Mouse (Mus musculus): ENCODE data around the gene Txnrd3. TPM values are rescaled to one million over a fixed set of nuclear protein-coding genes. Genes with fewer than 3 reads are reported as not detected.

Txnrd3 gene
- total RNA-seq (2023), result under 1 TPM; 0.73 to 0.87 TPM

GRCm38 (mm10) chr6:89643798-89644270, at the start of gene Txnrd3:
Gene Txnrd3, plus strand, starts transcription at chr6:89643988.

GRCm38 (mm10) chr6:89595018-89595776, 48.6 kb upstream of the Txnrd3 start, which contains the start of gene Chchd6:
Gene Chchd6, minus strand, starts transcription at chr6:89595652.

GRCm38 (mm10) chr6:89707240-89707639, 63.5 kb downstream of the Txnrd3 start, which contains the start of gene Vmn1r40:
Gene Vmn1r40, plus strand, starts transcription at chr6:89707540.

Other genes starting within 250 kb of the Txnrd3 start
- gene Chchd6, start 48.3 kb upstream of the Txnrd3 start, total RNA-seq (2023), result 1 to 10 TPM; 3.8 to 4.9 TPM
- gene Vmn1r40, start 63.6 kb downstream of the Txnrd3 start, total RNA-seq (2023), result not detected
- gene Vmn1r41, start 96.8 kb downstream of the Txnrd3 start, total RNA-seq (2023), result not detected
- not detected for gene Vmn1r42, start 232.4 kb downstream of the Txnrd3 start, total RNA-seq (2023)
- gene Vmn1r43, start 232.4 kb downstream of the Txnrd3 start, total RNA-seq (2023), result not detected
- not detected for gene Vmn1r44, start 239.7 kb downstream of the Txnrd3 start, total RNA-seq (2023)

Measured in neutrophil, adult 59 days (primary cell).